Mouse (Mus musculus): ENCODE data around the gene Fam168a.

The Fam168a gene

DNA sequence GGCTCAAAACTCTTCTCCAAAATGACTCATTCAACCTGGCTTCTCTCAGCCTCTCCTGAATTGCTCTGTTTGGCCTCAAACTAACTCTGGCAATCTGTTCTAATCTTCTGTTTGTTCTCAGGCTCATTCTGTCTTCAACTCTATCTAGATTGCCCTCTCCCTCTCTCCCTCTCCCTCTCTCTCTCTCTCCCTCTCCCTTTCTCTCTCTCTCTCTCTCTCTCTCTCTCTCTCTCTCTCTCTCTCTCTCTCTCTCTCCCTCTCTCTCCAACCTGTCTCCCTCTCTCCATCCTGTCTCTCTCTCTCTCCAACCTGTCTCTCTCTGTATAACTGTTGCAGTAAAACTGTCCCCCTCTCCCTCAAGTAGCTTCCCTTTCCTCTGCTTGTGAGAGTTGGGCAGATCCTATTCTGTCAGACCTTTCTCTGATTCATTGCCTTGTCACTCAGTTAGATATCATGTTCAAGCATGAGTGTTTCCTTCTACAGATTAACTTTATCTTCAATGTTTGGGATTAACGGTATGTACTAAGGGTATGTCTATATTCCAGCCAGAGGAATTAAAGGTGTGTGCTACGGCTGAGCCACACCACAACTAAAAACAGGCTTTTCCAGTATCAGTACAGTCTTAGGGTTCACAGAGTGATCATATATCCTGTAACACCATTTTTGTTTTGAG, 64.4 kb downstream of the Fam168a start:
- DNase-seq (ENCODE audit: inconsistent age in 2 of 2, low spot score in 1 of 2): no peak

GRCm38 (mm10) chr7:100774189-100774588, 67.8 kb downstream of the Fam168a start:
- DNase-seq (ENCODE audit: inconsistent age in 2 of 2, low spot score in 1 of 2): no peak

- no peak for DNase-seq (ENCODE audit: inconsistent age in 2 of 2, low spot score in 1 of 2)
These were observed 69.4 kb downstream of the Fam168a start for GRCm38 (mm10) chr7:100775810-100776209.

DNA sequence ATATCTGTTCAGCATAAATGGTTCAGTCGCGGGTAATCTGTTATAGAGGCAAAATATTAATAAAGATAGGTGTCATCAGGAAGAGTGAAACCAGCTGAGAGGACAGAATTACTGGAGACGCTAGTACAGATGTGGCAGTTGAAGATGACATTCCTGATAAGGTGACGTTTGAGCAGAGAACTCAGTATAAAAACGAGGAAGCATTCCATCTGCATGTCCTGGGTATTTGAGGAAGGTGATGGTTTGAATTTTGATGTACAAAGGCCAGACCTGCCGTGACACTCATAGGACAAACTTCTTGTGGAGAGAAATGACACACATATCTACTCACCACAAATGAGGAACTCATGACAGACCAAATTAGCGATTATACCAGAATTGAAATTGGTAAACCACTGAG, 73.8 kb downstream of the Fam168a start:
- DNase-seq (ENCODE audit: inconsistent age in 2 of 2, low spot score in 1 of 2): no peak

GRCm38 (mm10) chr7:100784650-100785049, 78.2 kb downstream of the Fam168a start:
- no peak for DNase-seq (ENCODE audit: inconsistent age in 2 of 2, low spot score in 1 of 2)

GRCm38 (mm10) chr7:100785426-100785825, 79.0 kb downstream of the Fam168a start:
- peak in 1 of 2 experiments; percentile 48 for DNase-seq (ENCODE audit: inconsistent age in 2 of 2, low spot score in 1 of 2)

GRCm38 (mm10) chr7:100786078-100786477, 79.6 kb downstream of the Fam168a start:
- DNase-seq (ENCODE audit: inconsistent age in 2 of 2, low spot score in 1 of 2): no peak

GRCm38 (mm10) chr7:100788291-100788690, 81.9 kb downstream of the Fam168a start:
- no peak for DNase-seq (ENCODE audit: inconsistent age in 2 of 2, low spot score in 1 of 2)

- DNase-seq (ENCODE audit: inconsistent age in 2 of 2, low spot score in 1 of 2): peak in 1 of 2 experiments; percentile 63
These were observed 92.4 kb downstream of the Fam168a start for GRCm38 (mm10) chr7:100798810-100799209.

- no peak for DNase-seq (ENCODE audit: inconsistent age in 2 of 2, low spot score in 1 of 2)
These were observed 99.0 kb downstream of the Fam168a start for GRCm38 (mm10) chr7:100805391-100805790.

- no peak for DNase-seq (ENCODE audit: inconsistent age in 2 of 2, low spot score in 1 of 2)
These were observed 105.5 kb downstream of the Fam168a start for GRCm38 (mm10) chr7:100811912-100812311.

- no peak for DNase-seq (ENCODE audit: inconsistent age in 2 of 2, low spot score in 1 of 2)
These were observed 106.2 kb downstream of the Fam168a start for GRCm38 (mm10) chr7:100812641-100813040.

DNA sequence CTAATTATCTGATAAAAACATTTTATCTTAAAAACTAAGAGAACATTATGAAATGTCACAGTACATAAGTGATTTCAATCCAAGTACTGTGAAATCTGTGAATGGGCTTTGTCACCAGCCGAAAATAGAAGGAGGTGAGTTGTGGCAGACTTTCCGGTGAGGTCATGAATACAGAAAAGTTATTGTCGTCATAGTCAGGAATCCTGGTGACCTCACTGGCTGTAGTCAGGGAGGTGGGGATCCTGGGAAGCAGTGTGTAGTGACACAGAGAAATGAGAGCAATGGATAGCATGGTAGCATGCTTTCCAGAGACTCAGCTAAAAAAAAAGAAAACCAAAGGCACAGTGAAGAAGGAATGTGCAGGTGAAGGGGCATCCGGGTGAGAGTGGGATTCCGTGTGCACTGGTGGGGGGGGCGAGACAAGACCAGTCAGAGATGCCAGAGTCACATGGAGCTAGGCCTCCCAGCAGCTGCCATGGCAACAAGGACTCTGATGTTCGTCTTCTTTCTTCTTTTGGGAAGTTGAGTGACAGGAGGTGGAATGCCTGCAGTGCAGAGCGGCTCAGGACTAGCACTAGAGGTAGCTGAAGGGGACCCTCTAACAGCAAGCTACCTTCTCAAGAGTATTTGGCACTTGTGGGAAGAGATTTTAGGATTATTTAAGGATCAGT, 109.6 kb downstream of the Fam168a start:
- no peak for DNase-seq (ENCODE audit: inconsistent age in 2 of 2, low spot score in 1 of 2)

- no peak for DNase-seq (ENCODE audit: inconsistent age in 2 of 2, low spot score in 1 of 2)
These were observed 110.5 kb downstream of the Fam168a start for GRCm38 (mm10) chr7:100816759-100817441.

DNA sequence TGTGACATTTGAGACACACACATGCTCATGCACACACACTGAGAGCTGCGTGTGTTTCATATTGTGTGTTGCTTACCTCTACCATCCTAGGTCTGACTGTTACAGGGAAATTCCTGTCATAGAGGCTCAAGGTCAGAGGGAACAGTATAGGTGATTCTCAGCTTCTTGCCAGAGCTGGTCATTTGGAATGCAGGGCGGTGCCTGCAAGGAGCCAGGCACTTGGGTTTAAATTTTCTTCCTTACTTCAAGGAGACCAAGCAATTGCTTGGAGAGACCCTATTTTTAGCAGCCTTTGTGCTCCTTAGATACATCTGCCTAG, 111.0 kb downstream of the Fam168a start:
- no peak for DNase-seq (ENCODE audit: inconsistent age in 2 of 2, low spot score in 1 of 2)

DNA sequence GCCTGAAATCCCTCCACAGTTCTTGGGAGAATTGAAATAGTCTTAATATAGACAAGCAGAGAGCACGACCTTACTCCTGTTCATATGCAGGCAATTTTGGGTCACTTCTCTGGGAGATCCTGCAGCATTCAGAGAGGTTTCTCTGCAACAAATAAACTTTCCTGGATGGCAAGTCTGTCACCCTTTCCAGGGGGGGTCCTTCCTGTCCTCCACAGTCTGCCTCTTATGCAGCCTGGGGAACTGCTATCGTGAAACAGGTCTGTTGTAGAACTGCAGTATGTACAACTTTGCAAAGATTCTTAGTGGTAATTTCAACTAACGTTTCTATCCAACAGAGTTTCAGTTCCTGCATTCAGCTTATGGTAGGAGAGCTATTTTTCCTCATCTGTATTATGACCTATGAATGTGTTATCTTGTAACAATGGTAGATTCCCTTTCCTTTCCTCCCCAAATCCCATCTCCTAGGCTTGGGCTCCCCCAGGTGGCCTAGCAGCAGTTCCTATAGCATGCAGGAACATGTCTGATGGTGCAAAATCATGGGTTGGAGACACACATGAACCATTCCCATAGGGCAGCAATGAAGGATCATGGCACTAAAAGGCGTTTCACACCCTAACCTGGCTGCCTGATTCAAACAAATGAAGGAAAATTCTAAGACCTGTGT, 112.1 kb downstream of the Fam168a start:
- peak in 1 of 2 experiments; percentile 42 for DNase-seq (ENCODE audit: inconsistent age in 2 of 2, low spot score in 1 of 2)

DNA sequence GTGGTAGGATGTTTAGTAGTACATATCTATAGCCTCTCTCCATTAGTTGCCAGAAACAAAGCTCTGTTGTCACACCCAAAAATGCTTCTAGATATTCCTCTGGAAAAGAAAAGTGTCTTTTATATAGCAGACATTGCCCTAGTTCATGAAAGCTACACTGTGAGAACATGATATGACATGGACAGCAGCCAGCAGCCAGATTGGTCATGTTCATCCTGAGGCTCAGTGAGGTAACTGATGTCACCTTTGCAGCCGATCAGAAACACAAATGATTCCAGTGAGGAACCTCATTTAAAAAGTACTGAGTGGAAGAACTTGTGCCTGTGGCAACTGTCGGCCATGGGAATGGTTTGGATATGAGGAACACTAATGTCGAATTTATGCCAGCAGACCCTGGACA, 118.2 kb downstream of the Fam168a start:
- DNase-seq (ENCODE audit: inconsistent age in 2 of 2, low spot score in 1 of 2): no peak

DNA sequence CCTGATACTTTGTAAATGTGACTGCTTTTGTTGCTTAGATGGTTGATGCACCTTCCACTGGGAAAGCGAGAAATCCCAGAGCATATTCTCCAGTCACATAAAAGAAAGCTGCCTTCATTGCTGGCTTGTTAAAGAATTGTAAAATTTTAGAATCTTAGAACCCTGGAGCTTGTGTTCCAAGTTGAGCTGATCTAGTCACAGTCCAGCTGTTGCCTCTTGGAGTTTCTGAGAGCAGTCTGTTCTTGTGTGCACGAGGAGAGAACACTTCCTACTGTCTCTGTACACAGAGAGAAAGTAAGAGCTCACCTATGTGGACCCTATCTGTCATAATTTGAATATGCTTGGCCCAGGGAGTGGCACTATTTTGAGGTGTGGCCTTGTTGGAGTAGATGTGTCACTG, 122.1 kb downstream of the Fam168a start:
- no peak for DNase-seq (ENCODE audit: inconsistent age in 2 of 2, low spot score in 1 of 2)

GRCm38 (mm10) chr7:100833859-100834258, 127.4 kb downstream of the Fam168a start:
- no peak for DNase-seq (ENCODE audit: inconsistent age in 2 of 2, low spot score in 1 of 2)

- DNase-seq (ENCODE audit: inconsistent age in 2 of 2, low spot score in 1 of 2): no peak
These were observed 128.7 kb downstream of the Fam168a start for GRCm38 (mm10) chr7:100835168-100835567.

- no peak for DNase-seq (ENCODE audit: inconsistent age in 2 of 2, low spot score in 1 of 2)
These were observed 129.3 kb downstream of the Fam168a start for GRCm38 (mm10) chr7:100835711-100836110.

DNA sequence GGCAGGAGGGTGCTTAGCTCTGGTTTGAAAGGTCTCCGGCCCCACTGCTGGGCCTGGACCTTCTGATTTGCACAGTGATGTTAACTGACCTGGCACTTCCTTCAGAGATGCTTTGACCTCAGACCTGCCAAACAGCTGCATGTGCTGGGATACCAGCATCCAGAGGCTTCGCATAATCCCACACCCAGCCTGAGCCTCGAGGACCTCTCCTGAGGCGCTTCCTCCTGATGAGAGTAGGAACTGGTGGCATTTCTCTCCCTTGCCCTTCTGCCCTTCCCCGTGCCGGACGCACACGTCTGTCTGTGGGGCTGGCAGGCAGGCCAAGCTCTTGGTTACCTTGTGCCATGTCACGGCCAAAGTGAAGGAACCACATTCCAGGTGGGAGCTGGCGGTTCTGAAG, 130.2 kb downstream of the Fam168a start:
- DNase-seq (ENCODE audit: inconsistent age in 2 of 2, low spot score in 1 of 2): peak in 1 of 2 experiments; percentile 4
